Mouse (Mus musculus) forebrain, embryonic 11.5 days (tissue): Measurements from ENCODE around the gene Tradd. TPM values are rescaled to one million over a fixed set of nuclear protein-coding genes. Genes with fewer than 3 reads are reported as not detected.
A peak's percentile ranks its signal among the peaks of the same experiment; 100 is the strongest.

Source experiments
- ATAC-seq: fragments of 200-750 bp; cut with Nextera tagmentation; replicated peaks from 2 replicates; pipeline ENCODE4 v1.8.0; 2017; ENCODE audit warnings: moderate TSS enrichment; ENCODE audit not compliant: low FRiP score
- DNase-seq: peaks from one replicate; pipeline ENCODE4 v3.0.0-alpha.2; 2017; ENCODE audit warnings: low spot score
- H3K27ac ChIP-seq: fragments of 300-500 bp; sonication (generic); 2 replicates; pipeline ENCODE4 v1.5.1; 2014; ENCODE audit warnings: low read depth, low read length
- H3K27me3 ChIP-seq: fragments of 300-500 bp; sonication (generic); 2 replicates; pipeline ENCODE4 v1.6.1; 2014; ENCODE audit warnings: mild to moderate bottlenecking, low read length, mixed read lengths; ENCODE audit not compliant: control insufficient read depth, insufficient read depth
- H3K36me3 ChIP-seq: fragments of 300-500 bp; sonication (generic); 2 replicates; pipeline ENCODE4 v1.6.1; 2014; ENCODE audit warnings: mild to moderate bottlenecking, low read length, moderate library complexity, mixed read lengths; ENCODE audit not compliant: control insufficient read depth, insufficient read depth
- H3K4me1 ChIP-seq: fragments of 300-500 bp; sonication (generic); replicated peaks from 2 replicates; pipeline ENCODE4 v1.6.1; 2014; ENCODE audit warnings: low read length, mixed read lengths; ENCODE audit not compliant: control insufficient read depth, insufficient read depth
- H3K4me2 ChIP-seq: fragments of 300-500 bp; sonication (generic); 2 replicates; pipeline ENCODE4 v1.6.1; 2014; ENCODE audit warnings: low read depth, mild to moderate bottlenecking, low read length, moderate library complexity, mixed read lengths; ENCODE audit not compliant: severe bottlenecking
- H3K4me3 ChIP-seq: fragments of 300-500 bp; sonication (generic); 2 replicates; pipeline ENCODE4 v1.5.1; 2014; ENCODE audit warnings: low read depth, low read length
- H3K9ac ChIP-seq: fragments of 300-500 bp; sonication (generic); 2 replicates; pipeline ENCODE4 v1.6.1; 2014; ENCODE audit warnings: low read length
- H3K9me3 ChIP-seq: fragments of 300-500 bp; sonication (generic); 2 replicates; pipeline ENCODE4 v1.6.1; 2016; ENCODE audit warnings: low read length, mixed read lengths; ENCODE audit not compliant: control insufficient read depth
- WGBS: fragments of 180-500 bp; shearing (Covaris S2); extraction: QIAGEN DNeasy Blood & Tissue Kit; methylation state at CpG from one replicate; pipeline ENCODE4 v1.1.7; 2014; 5-methylcytosine and 5-hydroxymethylcytosine counted together
- polyA plus RNA-seq: library from polyadenylated mRNA; unstranded; fragments of >200 nt; fragmentation: Nextera tagmentation; extraction: Ambion mirVana; gene quantifications from 2 replicates; pipeline ENCODE4 v1.2.1, GENCODE M21; 2014

Tradd gene
- polyA plus RNA-seq, 1 experiment from 2014 or later = 12.0 TPM

GRCm38 (mm10) chr8:105269461-105269947, 5.1 kb upstream of the Tradd start, which contains the start of gene Hsf4:
Gene Hsf4 (plus strand): TSS chr8:105269801.
- ATAC-seq (no peak), DNase-seq (peak; percentile 67)
- WGBS = under 1% methylated on average over 41 of the region's 42 CpGs
- peak within 1 kb of the TSS; percentile 24; the same call in 1 of the 2 replicates for H3K9ac ChIP-seq
- H3K9me3 ChIP-seq = no peaks in the 10 kb centered on the region; the same call in 1 of the 2 replicates
- peak within 1 kb of the TSS; percentile 71 for H3K4me2 ChIP-seq
- H3K27ac ChIP-seq = no peak within 1 kb of the TSS
- H3K4me3 ChIP-seq = peak within 1 kb of the TSS; percentile 41
- peaks cover 89% of the 10 kb centered on the region for H3K27me3 ChIP-seq
- no peaks in the 10 kb centered on the region for H3K36me3 ChIP-seq
- H3K4me1 ChIP-seq = peaks cover 18% of the 10 kb centered on the region

- peak overlapping the region; percentile 24; the same call in 1 of the 2 replicates for H3K9ac ChIP-seq
- ATAC-seq (peak; percentile 12; the same call in 1 of the 2 replicates), DNase-seq (peak; percentile 61)
- no peak overlapping the region for H3K27ac ChIP-seq
- WGBS = 2% methylated on average over 10 of the region's 10 CpGs
- H3K4me3 ChIP-seq = peak overlapping the region; percentile 41
- H3K4me2 ChIP-seq = peak overlapping the region; percentile 71
- H3K36me3 ChIP-seq = no peaks in the 10 kb centered on the region
- peaks cover 20% of the 10 kb centered on the region for H3K4me1 ChIP-seq
- no peaks in the 10 kb centered on the region; the same call in 1 of the 2 replicates for H3K9me3 ChIP-seq
- H3K27me3 ChIP-seq = peaks cover 89% of the 10 kb centered on the region
These were observed 4.7 kb upstream of the Tradd start for GRCm38 (mm10) chr8:105269075-105269458.

- peak; percentile 82 for DNase-seq
- peak; percentile 67 for ATAC-seq
- H3K9ac ChIP-seq = no peak overlapping the region; the same call in 1 of the 2 replicates
- H3K4me1 ChIP-seq = peaks cover 22% of the 10 kb centered on the region
- H3K36me3 ChIP-seq = no peaks in the 10 kb centered on the region
- peak overlapping the region; percentile 41 for H3K4me3 ChIP-seq
- no peaks in the 10 kb centered on the region; the same call in 1 of the 2 replicates for H3K9me3 ChIP-seq
- under 1% methylated on average over 65 of the region's 65 CpGs for WGBS
- H3K27me3 ChIP-seq = peaks cover 88% of the 10 kb centered on the region
- H3K27ac ChIP-seq = no peak overlapping the region
- H3K4me2 ChIP-seq = peak overlapping the region; percentile 71
These were observed 4.1 kb upstream of the Tradd start for GRCm38 (mm10) chr8:105268342-105269074.

- ATAC-seq (no peak), DNase-seq (no peak)
- 8% methylated on average over 13 of the region's 13 CpGs for WGBS
- H3K9ac ChIP-seq = no peak overlapping the region
- H3K27me3 ChIP-seq = peaks cover 82% of the 10 kb centered on the region
- no peaks in the 10 kb centered on the region; the same call in 1 of the 2 replicates for H3K9me3 ChIP-seq
- no peaks in the 10 kb centered on the region for H3K36me3 ChIP-seq
- H3K4me3 ChIP-seq = no peak overlapping the region
- no peak overlapping the region for H3K27ac ChIP-seq
- H3K4me2 ChIP-seq = no peak overlapping the region
- peaks cover 22% of the 10 kb centered on the region for H3K4me1 ChIP-seq
These were observed 2.4 kb upstream of the Tradd start for GRCm38 (mm10) chr8:105266775-105267174.

- H3K4me2 ChIP-seq = no peak overlapping the region
- ATAC-seq = no peak
- peaks cover 79% of the 10 kb centered on the region for H3K27me3 ChIP-seq
- no peaks in the 10 kb centered on the region for H3K36me3 ChIP-seq
- peaks cover 20% of the 10 kb centered on the region for H3K4me1 ChIP-seq
- no peak overlapping the region for H3K9ac ChIP-seq
- no peaks in the 10 kb centered on the region; the same call in 1 of the 2 replicates for H3K9me3 ChIP-seq
- 12% methylated on average over 10 of the region's 10 CpGs for whole genome bisulfite sequencing
- no peak overlapping the region for H3K27ac ChIP-seq
- H3K4me3 ChIP-seq = no peak overlapping the region
- DNase-seq = peak; percentile 60
These were observed 719 bp upstream of the Tradd start for GRCm38 (mm10) chr8:105265128-105265527.

GRCm38 (mm10) chr8:105263244-105263912, 1.0 kb downstream of the Tradd start:
- Histone ChIP-seq H3K9ac (no peak overlapping the region), H3K4me3 (no peak overlapping the region), H3K4me2 (no peak overlapping the region), H3K9me3 (no peaks in the 10 kb centered on the region; the same call in 1 of the 2 replicates), H3K27ac (no peak overlapping the region), H3K4me1 (peaks cover 20% of the 10 kb centered on the region; the same call in 1 of the 2 replicates), H3K36me3 (no peaks in the 10 kb centered on the region), H3K27me3 (peaks cover 78% of the 10 kb centered on the region)
- 40% methylated on average over 16 of the region's 16 CpGs for WGBS
- no peak for DNase-seq
- no peak for ATAC-seq

GRCm38 (mm10) chr8:105261326-105261980, 3.0 kb downstream of the Tradd start:
- Histone ChIP-seq H3K9ac (no peak overlapping the region), H3K4me2 (no peak overlapping the region), H3K27ac (no peak overlapping the region), H3K9me3 (no peaks in the 10 kb centered on the region; the same call in 1 of the 2 replicates), H3K4me1 (peaks cover 15% of the 10 kb centered on the region; the same call in 1 of the 2 replicates), H3K27me3 (peaks cover 68% of the 10 kb centered on the region), H3K4me3 (no peak overlapping the region), H3K36me3 (no peaks in the 10 kb centered on the region)
- ATAC-seq (no peak), DNase-seq (peak; percentile 49)
- WGBS = 86% methylated on average over 12 of the region's 12 CpGs
